Mouse (Mus musculus) megakaryocyte, embryonic 14.5 days (primary cell): ENCODE results near the gene Tubb2b.

Experiments
- FLI1 ChIP-seq: IDR thresholded peaks from 2 replicates; pipeline ENCODE4 v1.6.1; 2012; ENCODE audit warnings: low read length, inconsistent platforms, mixed read lengths
- GATA1 ChIP-seq: IDR thresholded peaks from 3 replicates; pipeline ENCODE4 v1.6.1; 2012; ENCODE audit warnings: mixed read lengths, low read length, inconsistent platforms, borderline replicate concordance

DNA sequence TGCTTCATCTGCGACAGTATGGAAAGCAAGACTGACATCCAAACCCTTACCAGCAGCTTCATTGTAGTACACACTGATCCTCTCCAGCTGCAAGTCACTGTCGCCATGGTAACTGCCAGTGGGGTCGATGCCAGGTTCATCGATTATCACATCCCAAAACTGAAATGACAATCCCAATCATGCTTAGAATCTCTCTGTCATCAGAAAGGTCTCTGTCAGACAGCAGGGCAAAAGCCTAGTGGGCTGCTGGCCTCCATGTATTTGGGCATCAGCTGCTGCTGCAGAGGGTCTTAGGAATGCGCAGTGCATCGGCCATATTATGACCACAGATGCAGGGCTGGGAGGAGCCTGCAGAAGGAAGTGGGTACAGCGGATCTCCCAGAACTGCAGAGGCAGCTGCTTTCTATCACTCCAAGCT is 41.4 kb downstream of the Tubb2b start:
- no peak for TF ChIP-seq GATA1
- TF ChIP-seq FLI1 = no peak
